In the genomic region with DNA sequence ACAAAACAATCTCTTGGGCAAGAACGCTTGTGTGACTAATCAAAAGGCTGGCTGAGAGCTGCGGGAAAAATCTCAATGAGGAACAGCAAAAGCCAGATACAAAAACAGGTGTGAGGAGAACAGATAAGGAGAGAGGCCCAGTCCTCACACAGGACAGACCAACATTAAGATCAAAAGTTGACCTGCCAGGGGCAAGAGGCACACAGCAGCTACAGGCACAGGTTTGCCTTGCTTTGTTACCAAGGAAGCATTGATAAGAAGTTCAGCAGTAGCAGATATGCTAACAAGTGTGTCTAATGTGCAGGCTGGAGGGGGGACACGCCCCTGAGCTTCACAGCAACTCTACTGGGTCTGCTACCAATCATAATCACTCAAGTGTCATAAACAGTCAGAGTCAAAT, we compare ENCODE assay signal across 17 mouse cellular contexts. TPM values are rescaled to one million over a fixed set of nuclear protein-coding genes. Genes with fewer than 3 reads are reported as not detected.
DNase-seq lines count a peak whose midpoint lies in the region; ATAC-seq lines count a peak whose summit lies in the region.
"Had no signal": no experiment of that assay in that cellular context is flagged by ENCODE, and none has a peak within 500 bp of the region (broad histone marks: within the 10 kb centered on the region; RNA-seq: fewer than 3 reads in every experiment).

No protein-coding gene starts in this region.

- peaks cover 73% of the 10 kb centered on the region for H3K36me3 ChIP-seq in heart, embryonic 13.5 days
- peaks cover 95% of the 10 kb centered on the region for H3K36me3 ChIP-seq in liver, embryonic 12.5 days
- peaks cover 28% of the 10 kb centered on the region; the same call in 1 of the 2 replicates for H3K36me3 ChIP-seq in stomach, embryonic 15.5 days

- H3K9ac ChIP-seq in heart, embryonic 13.5 days = 0 out of 2 replicates have a peak overlapping the region, but pooled peaks have one; percentile 24
- no peak overlapping the region for H3K9ac ChIP-seq in liver, embryonic 12.5 days
- H3K9ac ChIP-seq in stomach, embryonic 15.5 days = no peak overlapping the region
- H3K9ac ChIP-seq: forebrain, postnatal 0 days; hindbrain, embryonic 13.5 days had no signal

- 22% methylated on average over 3 of the region's 3 CpGs for WGBS in heart, embryonic 13.5 days
- 18% methylated on average over 3 of the region's 3 CpGs for WGBS in liver, embryonic 12.5 days (ENCODE audit: insufficient replicate concordance)
- WGBS in stomach, embryonic 15.5 days = 45% methylated on average over 3 of the region's 3 CpGs

- H3K4me1 ChIP-seq in heart, embryonic 13.5 days = peaks cover 57% of the 10 kb centered on the region
- H3K4me1 ChIP-seq in liver, embryonic 12.5 days = peaks cover 20% of the 10 kb centered on the region
- H3K4me1 ChIP-seq in stomach, embryonic 15.5 days = no peaks in the 10 kb centered on the region
- H3K4me1 ChIP-seq: hindbrain, embryonic 13.5 days had no signal

- DNase-seq in heart, postnatal 14 days = no peak
- peak; percentile 30 for DNase-seq in c-Kit-positive CD71-positive TER-119-negative erythroid progenitor cells, embryonic 14.5 days (ENCODE audit: low read depth)
- DNase-seq in cerebellum, adult 11 months = no peak
- no peak for DNase-seq in cerebellum, adult 8-10 months
- DNase-seq: cerebellum, adult 9-10 months; forebrain, postnatal 0 days; gastrocnemius, postnatal 10 days; kidney, adult 8-10 months; lung, postnatal 36 days; midbrain, embryonic 14.5 days had no signal

- intact Hi-C loops in heart, postnatal 14 days (cut with DNase I) = no loop called here

- H3K9me3 ChIP-seq in heart, embryonic 13.5 days = no peaks in the 10 kb centered on the region
- no peaks in the 10 kb centered on the region for H3K9me3 ChIP-seq in liver, embryonic 12.5 days (replicated peaks)
- no peaks in the 10 kb centered on the region for H3K9me3 ChIP-seq in stomach, embryonic 15.5 days
- H3K9me3 ChIP-seq: hindbrain, embryonic 13.5 days had no signal

- peak overlapping the region; percentile 74 for H3K27ac ChIP-seq in heart, embryonic 13.5 days (replicated peaks)
- no peak overlapping the region for H3K27ac ChIP-seq in liver, embryonic 12.5 days
- no peak overlapping the region for H3K27ac ChIP-seq in stomach, embryonic 15.5 days
- H3K27ac ChIP-seq: hindbrain, embryonic 13.5 days had no signal

- no peaks in the 10 kb centered on the region for H3K27me3 ChIP-seq in heart, embryonic 13.5 days (replicated peaks)
- no peaks in the 10 kb centered on the region for H3K27me3 ChIP-seq in liver, embryonic 12.5 days (replicated peaks)
- no peaks in the 10 kb centered on the region for H3K27me3 ChIP-seq in stomach, embryonic 15.5 days (replicated peaks)
- H3K27me3 ChIP-seq: hindbrain, embryonic 13.5 days had no signal

- peak; percentile 31; the same call in 1 of the 2 replicates for ATAC-seq in heart, embryonic 13.5 days (ENCODE audit: extremely low read depth, insufficient number of reproducible peaks, low FRiP score, low TSS enrichment)
- peak; percentile 81 for ATAC-seq in liver, embryonic 12.5 days
- peak; percentile 89 for ATAC-seq in stomach, embryonic 15.5 days (ENCODE audit: insufficient read depth, low FRiP score, low read depth)
- ATAC-seq: activated CD4-positive, CD25-positive, alpha-beta regulatory T cell, adult 4 months; forebrain, postnatal 0 days had no signal

- no peak overlapping the region for H3K4me3 ChIP-seq in heart, embryonic 13.5 days
- H3K4me3 ChIP-seq in liver, embryonic 12.5 days = no peak overlapping the region
- no peak overlapping the region for H3K4me3 ChIP-seq in stomach, embryonic 15.5 days (replicated peaks)
- H3K4me3 ChIP-seq: erythroblast, embryonic 14.5 days; hindbrain, embryonic 13.5 days had no signal

- H3K4me2 ChIP-seq in heart, embryonic 13.5 days = peak overlapping the region; percentile 24; the same call in 1 of the 2 replicates
- no peak overlapping the region for H3K4me2 ChIP-seq in liver, embryonic 12.5 days
- no peak overlapping the region for H3K4me2 ChIP-seq in stomach, embryonic 15.5 days
- H3K4me2 ChIP-seq: hindbrain, embryonic 13.5 days had no signal

RNA-seq across cellular contexts. Expression of gene Gsg1l, which starts 44.3 kb away (rescaled TPM):
- 8.0 and 8.4 TPM in 2 replicates for polyA plus RNA-seq in heart, embryonic 13.5 days (2015; fragmentation: Nextera tagmentation; extraction: Ambion mirVana)
- 10 to 100 TPM; 10.3 to 10.7 TPM for total RNA-seq in heart, postnatal 14 days (2021)
- polyA plus RNA-seq in liver, embryonic 12.5 days (2016; fragmentation: Nextera tagmentation; extraction: Ambion mirVana) = 0.04 TPM in 1 of 2 replicates, not detected in the other
- 0.69 and 0.95 TPM in 2 replicates for polyA plus RNA-seq in stomach, embryonic 15.5 days (2015; fragmentation: Nextera tagmentation; extraction: Ambion mirVana)
- total RNA-seq: liver, adult 2 months had no signal
- polyA plus RNA-seq: activated CD4-positive, CD25-positive, alpha-beta regulatory T cell, adult 4 months; erythroblast, embryonic 14.5 days had no signal

Comparison
In these comparisons a context has a peak if more than half of its experiments do, and no peak if none do; other contexts are left out.
1. ATAC-seq: peak in every context shown above with its lines; median percentile 89 in stomach, embryonic 15.5 days; 81 in liver, embryonic 12.5 days; 31 in heart, embryonic 13.5 days.